Mouse (Mus musculus) CH12.LX (cell line): ENCODE results near the gene Astn2. TPM values are rescaled to one million over a fixed set of nuclear protein-coding genes. Genes with fewer than 3 reads are reported as not detected.

Experiments used
- DNase-seq: peaks from one replicate; pipeline ENCODE4 v3.0.0-alpha.2; 2013; ENCODE audit errors: extremely low read depth
- H3K27ac ChIP-seq: 2 replicates; pipeline ENCODE4 v1.5.1; 2012; ENCODE audit warnings: low read depth, mild to moderate bottlenecking, control low read depth, moderate library complexity; ENCODE audit not compliant: insufficient read depth
- H3K27me3 ChIP-seq: replicated peaks from 2 replicates; pipeline ENCODE3; 2012; ENCODE audit warnings: inconsistent platforms
- H3K36me3 ChIP-seq, 2 experiments: replicated peaks in 1 of 2; 2 replicates each; pipeline versions ENCODE3 to v1.6.1; 2012; ENCODE audit warnings: inconsistent platforms in 1 of 2, low read length in 1 of 2, mild to moderate bottlenecking in 1 of 2, mixed read lengths in 1 of 2, moderate library complexity in 1 of 2; ENCODE audit not compliant: control insufficient read depth in 1 of 2, insufficient read depth in 1 of 2
- H3K4me1 ChIP-seq, 2 experiments: 2 replicates each; pipeline ENCODE4 v1.6.1; 2012; ENCODE audit warnings: inconsistent platforms in 1 of 2, moderate library complexity in 1 of 2; ENCODE audit not compliant: insufficient read depth in 2 of 2, control insufficient read depth in 1 of 2
- H3K4me2 ChIP-seq: 2 replicates; pipeline ENCODE4 v1.6.1; 2012; ENCODE audit warnings: low read depth, mild to moderate bottlenecking, control low read depth; ENCODE audit not compliant: poor library complexity, insufficient read depth, severe bottlenecking
- H3K4me3 ChIP-seq, 3 experiments: fragments of 150-350 bp in 1 of 3; sonication (generic) in 1 of 3; replicated peaks in 1 of 3; 2 replicates each; pipeline versions ENCODE3 to v1.5.1; 2011 to 2012; ENCODE audit warnings: low read depth in 2 of 3, low read length in 2 of 3, mild to moderate bottlenecking in 2 of 3, moderate library complexity in 2 of 3, control low read depth in 1 of 3, improper control_type of control experiment in 1 of 3, inconsistent platforms in 1 of 3, mixed read lengths in 1 of 3; ENCODE audit not compliant: poor library complexity in 1 of 3
- H3K79me2 ChIP-seq: replicated peaks from 2 replicates; pipeline ENCODE4 v1.6.1; 2012; ENCODE audit warnings: mild to moderate bottlenecking, moderate library complexity; ENCODE audit not compliant: control insufficient read depth, poor library complexity, insufficient read depth, severe bottlenecking; ENCODE audit errors: extremely low read depth
- H3K9ac ChIP-seq: 2 replicates; pipeline ENCODE4 v1.6.1; 2012; ENCODE audit warnings: low read depth, mild to moderate bottlenecking, control low read depth, moderate library complexity; ENCODE audit not compliant: insufficient read depth
- H3K9me3 ChIP-seq: replicated peaks from 2 replicates; pipeline ENCODE3; 2012; ENCODE audit warnings: low read length, inconsistent platforms, mixed read lengths
- BHLHE40 ChIP-seq: IDR thresholded peaks from 2 replicates; pipeline ENCODE4 v1.6.1; 2011; ENCODE audit warnings: mild to moderate bottlenecking, low read depth, low read length, improper control_type of control experiment
- CHD1 ChIP-seq: IDR thresholded peaks from 2 replicates; pipeline ENCODE4 v1.6.1; 2012; ENCODE audit warnings: low read depth, low read length, improper control_type of control experiment, inconsistent platforms
- ELF1 ChIP-seq: IDR thresholded peaks from 2 replicates; pipeline ENCODE4 v1.6.1; 2014; ENCODE audit warnings: low read depth, mild to moderate bottlenecking, inconsistent platforms, low read length, improper control_type of control experiment
- ETS1 ChIP-seq: conservative IDR thresholded peaks from 2 replicates; pipeline ENCODE4 v1.6.1; 2012; ENCODE audit warnings: low read depth, mild to moderate bottlenecking, inconsistent platforms, low read length, improper control_type of control experiment, moderate library complexity
- GABPA ChIP-seq: IDR thresholded peaks from 2 replicates; pipeline ENCODE4 v1.6.1; 2012; ENCODE audit warnings: low read depth, low read length, improper control_type of control experiment, inconsistent platforms; ENCODE audit not compliant: insufficient replicate concordance
- HCFC1 ChIP-seq: IDR thresholded peaks from 2 replicates; pipeline ENCODE4 v1.6.1; 2012; ENCODE audit warnings: low read depth, mild to moderate bottlenecking, inconsistent platforms, low read length, improper control_type of control experiment
- JUN ChIP-seq: IDR thresholded peaks from 2 replicates; pipeline ENCODE4 v1.6.1; 2011; ENCODE audit warnings: low read depth, mild to moderate bottlenecking, low read length, improper control_type of control experiment, moderate library complexity; ENCODE audit not compliant: insufficient read depth
- JUND ChIP-seq: conservative IDR thresholded peaks from 2 replicates; pipeline ENCODE4 v1.6.1; 2011; ENCODE audit warnings: low read depth, low read length, improper control_type of control experiment
- MAX ChIP-seq: IDR thresholded peaks from 2 replicates; pipeline ENCODE4 v1.6.1; 2011; ENCODE audit warnings: low read length, improper control_type of control experiment
- MAZ ChIP-seq: IDR thresholded peaks from 2 replicates; pipeline ENCODE4 v1.6.1; 2012; ENCODE audit warnings: low read depth, mild to moderate bottlenecking, inconsistent platforms, low read length, improper control_type of control experiment, moderate library complexity
- MEF2A ChIP-seq: IDR thresholded peaks from 2 replicates; pipeline ENCODE4 v1.6.1; 2014; ENCODE audit warnings: low read depth, mild to moderate bottlenecking, inconsistent platforms, low read length, improper control_type of control experiment, borderline replicate concordance
- NELFE ChIP-seq: IDR thresholded peaks from 2 replicates; pipeline ENCODE4 v1.6.1; 2011; ENCODE audit warnings: low read depth, low read length, improper control_type of control experiment
- NRF1 ChIP-seq: IDR thresholded peaks from 2 replicates; pipeline ENCODE4 v1.6.1; 2014; ENCODE audit warnings: low read depth, mild to moderate bottlenecking, inconsistent platforms, low read length, improper control_type of control experiment, moderate library complexity
- POLR2A ChIP-seq: IDR thresholded peaks from 2 replicates; pipeline ENCODE4 v1.6.1; 2011; ENCODE audit warnings: low read depth, mild to moderate bottlenecking, improper control_type of control experiment, low read length
- SIN3A ChIP-seq: IDR thresholded peaks from 2 replicates; pipeline ENCODE4 v1.6.1; 2012; ENCODE audit warnings: low read length, improper control_type of control experiment, inconsistent platforms
- TBP ChIP-seq: conservative IDR thresholded peaks from 2 replicates; pipeline ENCODE4 v1.6.1; 2011; ENCODE audit warnings: low read depth, low read length, improper control_type of control experiment
- UBTF ChIP-seq: IDR thresholded peaks from 2 replicates; pipeline ENCODE4 v1.6.1; 2012; ENCODE audit warnings: low read depth, mild to moderate bottlenecking, inconsistent platforms, low read length, improper control_type of control experiment, moderate library complexity
- USF1 ChIP-seq: IDR thresholded peaks from 2 replicates; pipeline ENCODE4 v1.6.1; 2014; ENCODE audit warnings: low read depth, mild to moderate bottlenecking, inconsistent platforms, low read length, improper control_type of control experiment
- ZNF384 ChIP-seq: IDR thresholded peaks from 2 replicates; pipeline ENCODE4 v1.6.1; 2012; ENCODE audit warnings: low read depth, low read length, improper control_type of control experiment, inconsistent platforms
- dilution Hi-C: fragments of 300-500 bp; cut with MboI; formaldehyde crosslinking; loops from 2 replicates; pipeline ENCODE4 v1.14.3; 2020; ENCODE audit warnings: low sequenced_read_pairs; ENCODE audit not compliant: extremely low pct_unique_long_range_greater_than_20kb, extremely low pct_ligation_motif_present
- in situ Hi-C: fragments of 300-500 bp; cut with MboI; formaldehyde crosslinking; loops from 3 replicates; pipeline ENCODE4 v1.14.3; 2019; ENCODE audit warnings: low sequenced_read_pairs, low pct_ligation_motif_present, low pct_unique_long_range_greater_than_20kb, mixed read lengths
- polyA plus RNA-seq: library from polyadenylated mRNA; unstranded; fragments of >175 nt; gene quantifications from 2 replicates; pipeline ENCODE4 v1.2.1, GENCODE M21; 2012; ENCODE audit warnings: low read depth; ENCODE audit not compliant: insufficient read length
- total RNA-seq, 2 experiments: library from RNA; depleted of rRNA; stranded (reverse); fragments of 300-350 nt in 1 of 2; fragments of >200 nt in 1 of 2; gene quantifications; 2 replicates each; pipeline ENCODE4 v1.2.3; 2012 to 2014

The Astn2 gene
- total and polyA plus RNA-seq, 3 experiments, result not detected

DNA sequence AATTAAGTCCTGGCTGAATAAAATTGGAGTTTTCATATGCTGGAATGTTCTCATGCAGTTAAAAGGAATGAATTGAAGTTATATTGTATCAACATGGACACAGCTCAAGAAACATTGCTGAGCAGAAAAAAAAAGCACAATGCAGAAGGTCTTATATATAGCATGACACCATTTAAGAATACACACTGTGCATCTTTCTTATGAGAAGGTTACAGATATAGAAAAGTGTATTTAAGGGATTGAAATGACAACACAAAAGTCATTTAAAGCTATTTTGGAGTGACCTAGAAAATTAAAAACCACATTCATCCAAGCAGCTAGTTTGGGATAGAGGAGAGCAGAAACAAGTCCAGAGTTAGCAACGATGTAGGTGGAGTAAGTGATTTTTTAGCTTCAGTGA is 571.4 kb downstream of the Astn2 start:
- Histone ChIP-seq H3K4me1 (no peaks in the 10 kb centered on the region), H3K27me3 (no peaks in the 10 kb centered on the region), H3K9ac (no peak overlapping the region), H3K36me3 (no peaks in the 10 kb centered on the region), H3K9me3 (peaks cover 50% of the 10 kb centered on the region), H3K27ac (no peak overlapping the region), H3K4me2 (no peak overlapping the region), H3K79me2 (no peaks in the 10 kb centered on the region), H3K4me3 (no peak overlapping the region)
- in situ Hi-C loops (no loop called here), dilution Hi-C loops (no loop called here)
- no peak for DNase-seq
- TF ChIP-seq USF1 (no peak), JUND (no peak), ELF1 (no peak), TBP (no peak), MEF2A (no peak), CHD1 (no peak), MAX (no peak), POLR2A (no peak), JUN (no peak), BHLHE40 (no peak), GABPA (no peak), NRF1 (no peak), HCFC1 (no peak), SIN3A (no peak)

DNA sequence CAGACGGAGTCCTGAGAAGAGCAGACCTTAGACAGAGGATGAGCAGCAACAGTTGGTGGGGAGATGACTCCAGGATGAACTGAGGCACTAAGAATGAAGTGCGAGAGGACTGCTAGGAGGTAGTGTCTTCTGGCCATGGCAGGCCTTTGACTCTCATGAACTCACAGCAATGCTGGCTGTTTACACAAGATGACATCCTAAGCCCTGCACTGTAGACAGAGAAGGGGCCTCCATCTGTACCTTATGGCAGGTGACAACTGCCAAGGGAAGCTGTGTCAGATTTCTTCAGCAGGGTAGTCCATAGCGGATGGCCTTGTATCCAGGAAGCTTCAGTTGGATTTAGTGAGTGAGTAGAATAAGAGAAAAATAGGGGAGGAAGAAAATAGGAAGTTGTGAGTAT is 572.5 kb downstream of the Astn2 start:
- Histone ChIP-seq H3K27me3 (no peaks in the 10 kb centered on the region), H3K4me1 (no peaks in the 10 kb centered on the region), H3K9me3 (peaks cover 44% of the 10 kb centered on the region)
- TF ChIP-seq MEF2A, result no peak
- TF ChIP-seq UBTF, result no peak
- TF ChIP-seq, all 38 proteins: peak for 0
- Histone ChIP-seq H3K4me3 (no peak overlapping the region), H3K9ac (no peak overlapping the region), H3K4me2 (no peak overlapping the region), H3K27ac (no peak overlapping the region), H3K79me2 (no peaks in the 10 kb centered on the region), H3K36me3 (no peaks in the 10 kb centered on the region)
- no peak for DNase-seq
- in situ Hi-C loops, result no loop called here
- dilution Hi-C loops, result no loop called here

- in situ Hi-C loops (no loop called here), dilution Hi-C loops (no loop called here)
- DNase-seq, result no peak
- Histone ChIP-seq H3K27me3 (no peaks in the 10 kb centered on the region), H3K79me2 (no peaks in the 10 kb centered on the region), H3K4me3 (no peak overlapping the region), H3K9me3 (peaks cover 30% of the 10 kb centered on the region), H3K27ac (no peak overlapping the region), H3K4me1 (no peaks in the 10 kb centered on the region), H3K36me3 (no peaks in the 10 kb centered on the region), H3K9ac (no peak overlapping the region), H3K4me2 (no peak overlapping the region)
- TF ChIP-seq ELF1 (no peak), SIN3A (no peak), ZNF384 (no peak), POLR2A (no peak), ETS1 (no peak), UBTF (no peak), GABPA (no peak), CHD1 (no peak), NELFE (no peak), MAZ (no peak), MEF2A (no peak), JUND (no peak), BHLHE40 (no peak), JUN (no peak)
These were observed 573.9 kb downstream of the Astn2 start for GRCm38 (mm10) chr4:65830495-65830894.
